Mouse (Mus musculus) lung, adult 2 months (tissue): ENCODE data around the gene Notch4.

Source experiments
- CTCF ChIP-seq: fragments of 200-500 bp; IDR thresholded peaks from 2 replicates; pipeline ENCODE4 v1.5.1; 2011; ENCODE audit warnings: mild to moderate bottlenecking, low read length, control low read depth; ENCODE audit not compliant: insufficient read depth
- POLR2A ChIP-seq: fragments of 200-500 bp; IDR thresholded peaks from 2 replicates; pipeline ENCODE4 v1.6.1; 2011; ENCODE audit warnings: low read depth, mild to moderate bottlenecking, control low read depth, low read length, borderline replicate concordance; ENCODE audit errors: extremely low read depth

- TF ChIP-seq POLR2A (no peak), CTCF (no peak)
These were observed 22.8 kb downstream of the Notch4 start for GRCm38 (mm10) chr17:34586796-34587422.
